Mouse (Mus musculus) right cerebral cortex, postnatal 25 days (tissue): ENCODE results near the gene Glod4.

Experiments
- DNase-seq: peaks from one replicate; pipeline ENCODE4 v3.0.0; 2022

Glod4 gene

DNA sequence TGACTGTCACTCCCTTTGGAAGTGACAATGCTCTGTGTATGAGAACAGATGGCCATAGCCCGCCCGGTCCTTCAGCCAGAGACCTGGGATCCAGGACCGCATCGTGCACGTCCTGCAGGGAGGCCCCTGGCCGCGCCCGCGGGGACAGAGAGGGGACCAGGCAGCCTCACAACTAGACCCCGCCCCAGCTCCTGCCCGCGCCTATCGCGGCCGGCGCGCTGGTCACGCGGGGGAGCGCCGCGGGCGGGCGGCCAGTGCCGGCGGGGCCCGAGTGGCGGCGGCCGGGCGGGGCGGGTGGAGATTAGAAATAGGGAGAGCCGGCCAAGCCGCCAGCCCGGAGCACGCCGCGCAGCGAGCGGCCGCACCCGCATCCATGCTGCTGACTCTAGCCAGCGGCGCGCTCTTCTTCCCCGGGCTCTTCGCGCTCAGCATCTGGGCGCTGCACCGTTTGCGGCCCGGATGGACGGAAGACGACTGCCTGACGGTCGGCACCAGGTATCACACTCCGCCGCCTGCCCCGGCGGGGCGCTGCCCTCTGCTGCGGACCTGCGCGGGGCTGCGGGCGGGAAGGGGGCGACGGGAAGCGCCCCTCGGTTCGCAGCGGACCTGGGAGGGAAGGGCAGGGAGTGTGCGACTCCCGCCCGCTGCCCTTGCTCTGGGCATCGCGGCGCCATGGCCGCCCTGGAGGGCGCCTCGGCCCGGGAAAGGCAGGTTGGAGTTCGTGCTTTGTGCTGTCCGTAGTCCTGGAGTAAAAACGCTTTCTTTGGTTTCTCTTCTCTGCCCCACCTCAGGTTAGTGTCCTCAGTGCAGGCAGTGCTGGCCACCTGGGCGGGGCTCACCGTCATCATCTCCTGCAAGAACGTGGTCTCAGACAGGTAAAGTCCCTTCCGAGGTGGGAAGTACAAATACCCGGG is 41.5 kb downstream of the Glod4 start:
- peak; percentile 90 for DNase-seq

DNA sequence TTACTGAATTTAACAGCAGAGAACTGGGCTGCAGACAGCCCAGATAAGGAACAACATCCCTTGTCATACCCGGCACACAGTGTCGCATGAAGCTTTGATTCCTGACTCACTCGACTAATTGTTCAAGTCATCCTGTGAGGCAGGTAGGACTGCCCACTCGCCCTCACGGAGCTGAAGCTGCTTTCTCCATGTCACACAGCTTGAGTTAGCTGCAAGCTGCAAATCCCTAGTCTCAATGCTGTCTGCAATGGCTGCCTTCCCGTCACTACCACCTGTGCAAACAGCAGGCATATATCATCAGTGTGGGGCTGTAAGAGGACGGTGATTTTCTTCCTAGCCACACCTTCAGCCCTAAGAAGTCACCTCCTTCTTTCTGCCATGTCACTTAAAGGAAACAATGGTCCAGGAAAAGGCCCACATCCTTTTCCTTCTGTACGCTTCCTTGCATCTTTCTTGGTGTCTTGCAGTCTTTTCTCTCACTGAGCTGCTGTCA is 46.5 kb downstream of the Glod4 start:
- no peak for DNase-seq

DNA sequence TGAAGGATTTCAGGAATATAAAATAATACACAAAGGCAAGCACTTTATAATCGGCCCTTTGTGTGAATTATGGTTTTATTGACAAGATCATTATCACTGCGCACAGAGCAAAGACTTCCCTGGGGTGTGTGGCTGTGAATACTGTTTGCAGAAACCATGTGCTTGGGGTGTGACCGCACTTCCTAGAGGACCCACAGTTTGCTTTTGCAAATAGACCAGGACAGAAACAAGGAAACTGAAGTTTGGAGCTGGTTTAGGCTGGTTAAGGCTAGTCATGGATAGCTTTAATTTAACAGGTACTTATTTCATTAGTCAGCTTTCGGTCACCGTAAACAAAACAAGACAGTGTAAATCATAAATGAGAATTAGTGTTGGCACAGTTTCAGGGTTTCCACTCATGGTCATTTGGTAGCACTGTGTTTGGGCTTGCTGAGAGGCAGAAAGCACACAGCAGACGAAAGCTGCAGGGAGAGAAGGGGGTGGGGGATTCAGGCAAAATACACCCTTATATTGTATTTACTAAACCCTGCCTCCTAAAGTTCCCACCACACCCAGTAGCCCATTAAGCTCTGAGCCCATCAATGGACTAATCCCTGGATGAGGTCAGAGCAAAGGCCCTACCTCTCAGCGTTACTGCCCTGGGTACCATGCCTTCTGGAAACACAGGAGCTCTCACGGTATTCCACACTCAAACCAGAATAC is 47.1 kb downstream of the Glod4 start:
- no peak for DNase-seq

DNA sequence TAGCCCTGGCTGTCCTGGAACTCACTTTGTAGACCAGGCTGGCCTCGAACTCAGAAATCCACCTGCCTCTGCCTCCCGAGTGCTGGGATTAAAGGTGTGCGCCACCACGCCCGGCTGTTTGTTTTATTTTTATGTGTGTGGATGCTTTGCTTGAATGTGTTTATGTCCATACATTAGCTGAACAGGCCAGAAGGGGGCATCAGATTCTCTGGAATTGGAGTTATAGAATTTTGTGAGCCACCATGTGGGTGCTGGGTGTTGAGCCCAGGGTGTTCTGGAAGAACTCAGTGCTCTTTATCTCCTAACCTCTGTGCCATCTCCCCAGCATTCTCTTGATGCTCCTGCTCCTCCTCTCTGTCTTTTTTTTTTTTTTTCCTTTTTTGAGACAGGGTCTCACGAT is 56.6 kb downstream of the Glod4 start:
- no peak for DNase-seq

DNA sequence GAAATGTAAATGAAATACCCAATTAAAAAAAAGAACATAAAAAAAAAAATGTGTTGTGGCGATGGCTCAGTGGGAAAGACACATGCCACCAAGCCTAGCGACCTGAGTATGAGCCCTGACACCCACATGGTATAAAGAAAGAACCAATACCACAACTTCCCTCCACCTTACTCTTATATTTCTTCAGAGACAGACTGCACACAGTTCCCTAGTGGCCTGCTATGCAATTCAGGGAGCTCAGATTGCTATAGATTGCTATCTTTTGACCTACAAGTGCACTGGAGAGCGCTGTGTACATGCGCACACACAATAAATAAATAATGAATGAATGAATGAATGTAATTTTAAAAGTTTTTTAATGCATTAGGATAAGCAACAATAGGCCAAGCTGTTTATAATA is 59.8 kb downstream of the Glod4 start:
- DNase-seq: no peak

DNA sequence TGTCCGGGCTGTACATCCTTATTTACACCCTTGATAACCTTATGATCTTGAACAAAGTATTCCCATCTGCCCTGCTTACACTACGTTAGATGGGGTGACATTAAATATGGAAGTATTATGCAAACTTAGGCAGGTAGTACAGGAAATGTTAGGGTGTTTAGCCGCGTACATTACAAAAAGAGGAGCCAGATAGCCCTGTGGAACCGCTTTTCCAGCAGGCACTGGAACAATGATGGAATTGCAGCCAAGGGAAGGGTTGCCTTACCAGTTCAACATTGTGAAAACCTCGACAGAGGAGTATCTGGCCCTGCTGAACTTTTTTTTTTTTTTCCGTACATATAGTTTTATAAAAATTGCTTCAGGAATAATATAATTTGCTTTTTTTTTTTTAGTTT is 63.4 kb downstream of the Glod4 start:
- DNase-seq: no peak

DNA sequence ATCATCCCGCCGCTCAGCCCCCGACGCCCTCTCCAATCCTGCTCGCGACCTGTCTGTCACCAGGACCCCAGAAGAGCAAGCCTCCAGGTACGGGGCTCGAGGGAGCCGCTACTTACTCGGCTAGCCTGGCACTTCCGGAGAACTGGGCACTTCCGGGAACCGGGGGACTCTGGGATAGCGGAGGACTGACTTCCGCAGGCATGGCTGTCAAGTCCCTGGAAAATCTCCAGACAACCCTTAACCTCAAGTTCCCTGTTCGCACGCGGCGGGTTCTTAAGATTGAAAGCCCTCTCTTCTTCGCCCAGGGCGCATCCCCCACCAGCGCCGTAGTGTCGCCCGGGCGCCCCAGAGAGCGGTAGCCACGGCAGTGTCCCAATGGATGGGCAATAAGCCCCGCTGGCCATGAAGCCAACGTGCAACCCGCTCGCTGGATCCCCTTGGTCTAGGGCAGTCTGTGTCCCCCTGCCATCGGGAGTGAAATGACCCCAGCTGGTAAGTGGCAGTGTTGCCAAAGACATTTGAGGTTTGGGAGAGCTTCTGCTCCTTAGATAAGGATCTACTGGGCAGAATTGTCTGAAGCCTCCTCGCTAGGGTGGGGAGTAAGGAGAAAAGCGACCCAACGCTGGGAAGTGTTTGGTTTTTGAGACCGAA is 63.9 kb downstream of the Glod4 start, which contains the start of the genes Vps53 and Fam57a:
Gene Vps53 (minus strand): TSS at position 153 of the 651 bp plus-strand sequence.
Gene Fam57a (plus strand): TSS at position 177 of the 651 bp plus-strand sequence.
- DNase-seq: peak; percentile 89

DNA sequence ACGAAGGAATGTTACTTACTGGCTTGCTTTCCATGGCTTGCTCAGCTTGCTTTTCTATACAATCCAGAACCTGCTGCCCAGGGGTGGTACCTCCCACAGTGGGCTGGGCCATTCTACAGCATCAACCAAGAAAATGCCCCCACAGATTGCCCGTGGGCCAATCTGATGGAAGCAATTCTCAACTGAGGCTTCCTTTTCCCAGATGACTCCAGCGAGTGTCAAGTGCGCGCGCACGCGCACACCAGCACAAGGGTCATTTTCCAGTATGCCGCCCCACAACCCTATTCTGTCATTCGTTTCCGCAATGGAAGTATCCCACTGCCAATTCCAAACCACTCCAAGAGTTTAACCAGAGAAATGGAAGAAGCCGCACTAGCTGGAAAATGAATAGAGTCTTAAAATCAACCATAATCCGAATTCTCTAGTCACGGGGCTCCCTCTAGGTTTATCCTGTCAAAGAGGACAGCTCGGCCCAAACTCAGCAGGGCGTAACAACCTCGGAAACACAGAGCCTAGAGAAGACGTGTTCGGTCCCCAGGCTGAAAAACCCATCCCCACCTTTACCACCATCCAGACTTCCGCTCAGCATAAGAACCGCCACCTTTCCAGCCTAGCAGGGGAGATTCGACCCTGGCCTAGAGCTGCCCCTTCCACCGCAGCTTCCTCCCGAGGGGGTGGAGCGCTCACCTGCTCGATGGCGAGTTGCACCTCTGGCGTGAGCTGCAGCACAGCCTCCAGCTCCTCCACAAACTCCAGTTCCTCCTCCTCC is 64.6 kb downstream of the Glod4 start:
- peak; percentile 48 for DNase-seq

DNA sequence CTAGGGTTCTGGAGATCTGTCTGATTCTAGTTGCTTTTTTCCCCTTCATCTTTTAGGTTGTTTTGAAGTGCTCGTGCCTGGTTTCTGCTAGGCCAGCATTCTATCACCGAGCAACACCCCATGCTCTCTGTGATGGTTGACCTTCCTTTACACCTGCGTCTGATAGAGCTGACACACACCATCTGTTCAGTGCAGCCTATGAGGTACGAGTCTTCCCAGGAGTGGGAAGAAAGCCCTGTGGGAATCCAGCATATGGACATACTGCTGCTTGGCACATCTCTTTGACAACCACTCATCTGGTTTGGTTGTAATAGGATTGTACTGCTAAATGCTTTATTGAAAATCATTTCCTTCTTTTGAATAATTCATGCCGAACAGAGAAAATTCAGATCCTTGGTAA is 73.3 kb downstream of the Glod4 start:
- no peak for DNase-seq

DNA sequence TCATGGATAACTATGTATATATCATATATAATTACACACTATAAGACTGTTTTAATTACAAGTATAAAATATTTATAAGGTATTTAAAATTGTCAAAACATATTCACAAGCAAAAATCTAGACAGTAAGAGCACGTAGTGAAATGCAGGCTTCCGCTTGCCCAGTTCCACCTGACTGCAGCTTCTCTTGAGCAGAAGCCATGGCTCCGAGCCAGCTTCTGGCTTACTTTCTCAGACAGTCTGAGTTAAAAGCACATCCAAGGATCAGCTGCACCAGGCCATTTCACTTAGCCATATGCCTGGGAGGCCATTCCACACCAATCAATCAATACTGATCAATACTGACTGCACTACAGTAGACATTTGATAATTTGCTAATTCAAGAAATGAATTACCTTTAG is 74.5 kb downstream of the Glod4 start:
- no peak for DNase-seq

DNA sequence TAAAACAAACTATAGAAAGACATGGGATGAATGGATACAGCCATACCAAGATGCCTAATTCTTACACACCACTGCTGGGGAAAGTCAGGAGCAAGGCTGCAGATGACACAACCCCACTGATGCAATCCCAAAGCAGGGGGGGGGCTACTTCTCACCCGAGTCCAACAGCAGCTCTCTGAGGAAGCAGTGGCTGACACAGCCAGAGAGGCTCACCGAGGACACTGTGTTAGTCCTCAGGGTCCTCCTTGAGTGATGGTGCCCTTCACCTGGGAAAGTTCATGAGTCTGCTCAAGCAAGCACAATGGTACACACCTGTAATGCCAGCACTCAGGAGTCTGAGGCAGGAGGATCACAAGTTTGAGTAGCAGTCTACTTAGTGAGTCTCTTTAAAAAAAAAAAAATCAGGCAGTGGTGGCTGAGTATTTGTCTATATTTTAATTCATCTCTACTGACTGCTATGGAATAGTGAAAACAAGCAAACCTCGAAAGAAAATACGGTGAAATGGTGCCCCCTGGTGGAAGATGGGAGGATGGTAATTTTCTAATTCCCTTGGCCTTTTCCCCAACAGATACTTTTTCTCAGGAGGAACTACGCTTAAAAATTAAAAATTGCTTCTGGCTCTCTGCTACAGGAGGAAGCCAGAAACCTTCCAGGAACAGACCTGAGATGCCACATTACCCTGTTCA is 76.3 kb downstream of the Glod4 start:
- DNase-seq: peak; percentile 60

DNA sequence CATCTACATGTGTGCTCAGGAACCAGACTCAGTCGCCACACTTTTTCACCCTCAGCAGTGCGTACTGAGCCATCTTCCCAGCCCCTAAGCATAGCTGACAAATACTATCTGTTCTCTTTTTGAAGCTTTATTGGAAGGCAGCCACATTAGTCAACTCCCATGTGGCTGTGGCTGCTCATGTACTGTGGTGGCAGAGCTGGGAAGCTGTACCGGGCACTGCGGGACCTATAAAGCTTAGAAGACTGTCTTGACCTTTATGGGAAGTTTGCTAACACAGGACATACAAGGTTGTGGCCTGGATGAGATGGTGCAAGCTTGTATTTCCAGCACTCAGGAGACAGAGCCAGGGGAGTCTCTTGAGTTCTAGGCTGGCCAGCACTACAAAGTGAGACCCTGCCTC is 76.9 kb downstream of the Glod4 start:
- DNase-seq: no peak

DNA sequence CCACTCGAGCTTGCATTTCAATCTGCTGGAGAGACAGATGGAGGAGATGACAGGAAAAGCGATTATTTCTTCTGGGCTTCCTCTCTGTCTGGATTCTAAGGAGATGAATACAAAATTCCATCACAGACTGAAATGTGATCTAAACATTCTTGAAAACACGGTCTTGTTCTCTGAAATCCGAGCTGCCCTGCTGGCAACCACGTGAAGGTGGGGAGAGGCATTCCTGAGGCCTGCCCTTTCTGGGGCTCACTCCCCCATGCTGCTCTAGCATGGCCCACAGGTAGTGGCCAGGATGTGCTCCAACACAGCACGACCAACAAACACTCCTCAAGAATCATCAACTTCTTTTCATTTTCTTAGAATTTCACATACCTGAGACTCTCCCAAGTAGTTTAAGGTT is 83.3 kb downstream of the Glod4 start:
- no peak for DNase-seq

DNA sequence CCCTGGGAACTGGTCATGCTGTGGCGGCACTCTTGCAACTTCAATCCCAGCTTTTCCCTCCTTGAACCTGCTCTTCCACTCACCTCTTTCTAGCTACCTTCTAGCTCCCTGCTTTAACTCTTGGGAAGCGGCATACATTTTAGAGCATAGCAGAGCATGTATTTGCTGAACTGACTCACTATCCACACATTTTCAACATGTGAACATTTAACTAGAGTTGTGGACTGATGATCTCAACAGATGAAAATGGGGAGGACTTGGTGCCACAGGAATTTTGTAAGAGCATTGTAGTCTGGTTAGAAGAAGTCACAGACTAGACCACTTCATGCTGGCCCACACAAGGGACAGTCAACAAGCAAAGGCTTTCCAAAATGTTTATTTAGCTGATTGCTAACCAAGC is 85.2 kb downstream of the Glod4 start:
- DNase-seq: no peak

DNA sequence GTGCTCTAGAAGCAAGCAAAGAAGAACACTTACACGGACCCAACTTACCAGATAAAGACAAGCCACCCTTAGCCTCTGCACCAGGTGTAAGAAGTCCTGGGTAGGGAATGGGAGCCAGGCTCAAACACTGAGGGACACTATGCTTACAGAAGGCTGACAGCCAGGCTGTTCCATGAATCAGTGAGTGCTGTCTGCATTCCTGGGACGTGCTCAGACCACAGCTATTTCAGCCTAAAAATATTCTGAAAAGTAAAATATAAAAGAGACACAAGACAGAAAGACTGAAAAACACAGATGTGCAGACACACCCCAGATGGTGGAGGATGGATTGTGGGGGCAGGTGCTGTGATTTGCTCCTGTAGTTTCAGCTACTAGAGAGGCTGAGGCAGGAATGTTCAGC is 88.7 kb downstream of the Glod4 start:
- no peak for DNase-seq

DNA sequence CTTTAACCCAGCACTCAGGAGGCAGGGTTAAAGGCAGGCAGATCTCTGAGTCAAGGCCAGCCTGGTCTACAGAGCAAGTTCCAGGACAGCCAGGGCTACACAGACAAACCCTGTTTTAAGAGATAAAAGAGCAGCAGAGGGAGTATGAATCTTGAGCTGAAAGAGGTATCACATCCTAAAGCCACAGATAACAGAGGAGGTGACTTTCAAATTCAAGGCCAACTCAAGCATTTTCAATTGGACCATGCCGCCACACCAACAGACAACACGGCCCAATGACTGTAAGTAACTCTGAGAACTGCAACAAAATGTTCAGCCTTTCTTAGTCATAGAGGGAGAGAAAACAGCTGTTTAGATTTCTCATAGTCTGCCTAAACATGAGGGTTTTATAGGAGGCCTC is 89.3 kb downstream of the Glod4 start:
- no peak for DNase-seq

DNA sequence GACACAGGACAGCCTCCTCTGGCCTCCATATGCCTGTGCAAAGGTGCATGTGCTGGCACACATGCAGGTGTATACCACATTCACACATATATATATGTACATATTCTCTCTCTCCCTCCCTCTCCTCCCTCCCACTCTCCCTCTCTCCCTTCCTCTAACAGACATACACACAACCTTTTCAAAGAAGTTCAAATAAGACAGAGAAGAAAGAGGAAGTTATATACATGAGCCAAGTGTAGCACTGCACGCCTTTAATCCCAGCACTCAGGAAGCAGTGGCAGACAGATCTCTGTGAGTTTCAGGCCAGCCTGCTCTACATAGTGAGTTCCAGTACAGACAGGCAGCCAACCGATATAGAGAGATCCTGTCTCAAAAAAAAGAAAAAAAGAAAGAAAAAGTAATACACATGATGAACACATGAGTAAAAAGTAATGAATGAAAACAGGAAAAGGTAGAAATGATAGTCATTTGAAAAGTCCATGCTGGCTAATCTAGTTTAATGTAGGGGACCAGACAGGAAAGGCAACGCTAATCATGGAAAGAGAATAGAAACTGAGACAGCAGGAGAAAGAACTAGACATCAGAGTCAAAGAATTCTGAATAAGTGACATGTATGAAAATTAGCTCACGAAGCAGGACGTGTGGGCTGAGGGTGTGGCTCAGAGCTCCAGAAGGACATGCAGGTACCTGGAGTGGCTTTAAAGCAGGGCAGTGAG is 90.1 kb downstream of the Glod4 start:
- DNase-seq: no peak

DNA sequence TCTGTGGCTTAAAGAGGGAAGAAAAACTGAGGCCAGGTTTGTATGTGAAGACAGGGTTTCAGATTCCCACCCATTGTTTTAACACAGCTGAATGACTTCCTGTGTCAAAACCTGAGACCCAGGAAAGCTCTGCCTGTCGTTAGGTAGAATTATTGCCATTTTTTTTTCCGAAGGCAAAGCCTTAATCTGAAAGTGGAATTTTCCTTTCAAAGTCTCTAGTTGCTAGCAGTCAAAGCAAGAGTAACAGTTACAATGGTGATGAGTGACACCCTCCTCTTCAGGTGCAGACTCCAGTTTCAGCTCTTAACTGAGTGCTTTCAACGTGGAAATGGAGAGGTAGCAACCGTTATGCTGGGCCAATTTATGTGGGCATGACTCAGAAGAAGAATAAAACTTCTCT is 92.5 kb downstream of the Glod4 start:
- DNase-seq: no peak

DNA sequence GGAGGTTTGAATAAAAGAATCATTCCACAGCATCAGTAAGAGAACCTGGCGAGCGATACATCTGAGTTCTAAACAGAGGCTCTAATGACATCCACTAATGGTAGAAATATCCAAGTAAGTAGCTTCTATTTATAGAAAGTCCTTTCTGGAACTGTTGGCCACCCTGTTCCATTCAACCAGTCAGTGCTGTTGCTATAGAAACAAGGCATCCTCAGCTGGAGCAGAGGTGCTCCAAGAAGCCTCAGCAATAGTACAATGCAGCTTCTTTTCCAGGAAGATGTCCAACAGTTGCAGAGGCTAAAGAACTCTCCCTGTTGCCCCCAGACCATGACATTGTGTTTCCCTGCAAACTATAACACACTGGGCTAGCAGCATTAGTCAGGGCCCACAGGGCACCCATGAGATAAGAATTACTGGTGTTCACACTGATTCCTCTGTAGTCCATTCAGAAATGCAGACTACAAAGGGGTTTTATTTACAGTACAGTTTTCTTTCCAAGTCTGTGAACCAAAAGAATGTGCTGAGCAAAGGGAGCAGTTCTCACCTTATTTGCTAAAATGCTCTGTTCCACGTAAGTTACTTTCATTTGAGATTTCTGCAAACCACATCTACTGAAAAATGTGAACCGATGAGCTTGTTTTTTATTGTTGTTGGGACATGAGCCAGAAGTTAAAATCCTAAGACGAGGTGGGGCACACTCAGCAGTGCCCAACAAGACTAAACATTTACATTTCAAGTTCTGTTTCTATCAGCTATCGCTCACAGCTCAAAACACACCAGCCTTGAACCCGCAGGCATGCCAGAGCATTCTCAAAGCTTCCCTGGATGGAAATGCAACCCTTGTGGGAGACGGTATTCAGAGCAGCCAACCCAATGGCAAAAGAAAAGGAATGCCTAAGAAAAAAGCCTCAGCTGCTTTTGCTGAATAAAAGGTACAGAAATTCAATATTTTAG is 95.2 kb downstream of the Glod4 start:
- no peak for DNase-seq
